ENCODE assay signal across 26 mouse cellular contexts in the genomic region with DNA sequence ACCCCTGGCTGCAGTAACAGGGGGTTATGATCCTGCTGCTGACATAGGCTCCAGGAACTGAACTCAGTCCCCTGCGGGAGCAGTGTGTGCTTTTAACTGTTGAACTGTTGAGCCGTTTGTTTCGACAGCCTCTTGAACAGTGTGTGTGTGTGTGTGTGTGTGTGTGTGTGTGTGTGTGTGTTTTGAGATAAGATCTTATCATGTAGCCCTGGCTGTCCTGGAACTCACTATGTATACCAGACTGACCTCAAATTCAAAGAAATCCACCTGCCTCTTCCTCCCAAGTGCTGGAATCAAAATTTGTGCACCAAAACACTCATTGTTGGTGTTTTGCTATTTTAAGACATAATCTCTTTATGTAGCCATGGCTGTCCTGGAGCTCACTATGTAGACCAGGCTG. TPM values are rescaled to one million over a fixed set of nuclear protein-coding genes. Genes with fewer than 3 reads are reported as not detected.
DNase-seq lines count a peak whose midpoint lies in the region; ATAC-seq and TF ChIP-seq lines count a peak whose summit lies in the region.
"Had no signal": no experiment of that assay in that cellular context is flagged by ENCODE, and none has a peak within 500 bp of the region (broad histone marks: within the 10 kb centered on the region; RNA-seq: fewer than 3 reads in every experiment).

No protein-coding gene starts in this region.

- H3K27me3 ChIP-seq in kidney, postnatal 0 days (ENCODE audit: insufficient read depth, low read length) = peaks cover 24% of the 10 kb centered on the region
- peaks cover 36% of the 10 kb centered on the region for H3K27me3 ChIP-seq in midbrain, embryonic 11.5 days (ENCODE audit: control insufficient read depth, insufficient read depth, low read length)
- peaks cover 47% of the 10 kb centered on the region for H3K27me3 ChIP-seq in midbrain, embryonic 13.5 days
- no peaks in the 10 kb centered on the region for H3K27me3 ChIP-seq in MEL (ENCODE audit: control insufficient read depth in 1 of 2, insufficient read depth in 2 of 2, low read length in 2 of 2)

- no peak for DNase-seq in kidney, postnatal 0 days (ENCODE audit: low spot score)
- DNase-seq in kidney, postnatal 14 days = no peak
- peak; percentile 71 for DNase-seq in midbrain, embryonic 11.5 days (ENCODE audit: low spot score, missing footprints)
- peak; percentile 53 for DNase-seq in MEL (ENCODE audit: low read depth, low spot score)
- DNase-seq in thymus, postnatal 0 days (ENCODE audit: low spot score) = no peak
- no peak for DNase-seq in lung, adult 2 months
- DNase-seq: adrenal gland, adult 2 months; cerebellum, adult 18-20 months; cerebellum, adult 9-10 months; cerebellum, postnatal 14 days; gastrocnemius, postnatal 10 days; gastrocnemius, postnatal 36 days; heart, adult 2 months; heart, postnatal 10 days; heart, postnatal 36 days had no signal

- no peak overlapping the region for H3K9ac ChIP-seq in kidney, postnatal 0 days (ENCODE audit: low read depth, low read length)
- H3K9ac ChIP-seq in midbrain, embryonic 11.5 days (ENCODE audit: low read length) = no peak overlapping the region
- no peak overlapping the region for H3K9ac ChIP-seq in midbrain, embryonic 13.5 days (replicated peaks)
- peak overlapping the region; percentile 2; the same call in 1 of the 2 replicates for H3K9ac ChIP-seq in MEL (ENCODE audit: control insufficient read depth, low read depth, low read length, poor library complexity, severe bottlenecking)
- H3K9ac ChIP-seq: forebrain, embryonic 13.5 days; heart, embryonic 15.5 days; hindbrain, embryonic 14.5 days had no signal

- no peaks in the 10 kb centered on the region for H3K9me3 ChIP-seq in kidney, postnatal 0 days (replicated peaks; ENCODE audit: low read length)
- H3K9me3 ChIP-seq in midbrain, embryonic 11.5 days (ENCODE audit: control insufficient read depth, low read length) = no peaks in the 10 kb centered on the region
- H3K9me3 ChIP-seq in midbrain, embryonic 13.5 days = no peaks in the 10 kb centered on the region
- H3K9me3 ChIP-seq in MEL (replicated peaks; ENCODE audit: insufficient read depth, low read length) = no peaks in the 10 kb centered on the region
- H3K9me3 ChIP-seq: forebrain, embryonic 10.5 days; forebrain, embryonic 13.5 days; heart, embryonic 15.5 days; hindbrain, embryonic 10.5 days had no signal

- no peaks in the 10 kb centered on the region for H3K36me3 ChIP-seq in kidney, postnatal 0 days (ENCODE audit: insufficient read depth, low read length)
- H3K36me3 ChIP-seq in midbrain, embryonic 11.5 days (ENCODE audit: control insufficient read depth, insufficient read depth, low read length) = no peaks in the 10 kb centered on the region
- no peaks in the 10 kb centered on the region for H3K36me3 ChIP-seq in midbrain, embryonic 13.5 days
- H3K36me3 ChIP-seq in MEL (ENCODE audit: control insufficient read depth in 1 of 2, insufficient read depth in 2 of 2, low read length in 2 of 2) = peaks cover 0 to 23% of the 10 kb centered on the region in 2 experiments; a peak in 2 of 4 replicates
- H3K36me3 ChIP-seq: forebrain, embryonic 10.5 days; heart, embryonic 15.5 days; hindbrain, embryonic 10.5 days had no signal

- peaks cover 14% of the 10 kb centered on the region for H3K4me1 ChIP-seq in kidney, postnatal 0 days (replicated peaks; ENCODE audit: insufficient read depth, low read length)
- peaks cover 8% of the 10 kb centered on the region for H3K4me1 ChIP-seq in midbrain, embryonic 11.5 days (ENCODE audit: control insufficient read depth, insufficient read depth, low read length)
- H3K4me1 ChIP-seq in midbrain, embryonic 13.5 days (replicated peaks) = peaks cover 14% of the 10 kb centered on the region
- H3K4me1 ChIP-seq in MEL (ENCODE audit: control insufficient read depth in 1 of 2, insufficient read depth in 2 of 2, low read length in 2 of 2) = peaks cover 24 to 40% of the 10 kb centered on the region in 2 experiments
- H3K4me1 ChIP-seq in lung, adult 2 months (ENCODE audit: control insufficient read depth, insufficient read depth, low read length) = peaks cover 11% of the 10 kb centered on the region

- WGBS in kidney, postnatal 0 days = 43% methylated on average over 3 of the region's 3 CpGs
- WGBS in midbrain, embryonic 11.5 days = 77% methylated on average over 3 of the region's 3 CpGs
- 76% methylated on average over 3 of the region's 3 CpGs for WGBS in midbrain, embryonic 13.5 days
- 16% methylated on average over 3 of the region's 3 CpGs for WGBS in lung, adult 2 months

- TF ChIP-seq CTCF in kidney, postnatal 0 days (IDR thresholded peaks at IDR 0.05; ENCODE audit: low read depth) = no peak
- TF ChIP-seq CTCF in MEL (IDR thresholded peaks at IDR 0.05 in 2 of 3, conservative IDR thresholded peaks at IDR 0.05 in 1 of 3; ENCODE audit: control insufficient read depth in 1 of 3, insufficient read depth in 1 of 3, low read depth in 2 of 3, low read length in 3 of 3, poor library complexity in 1 of 3, severe bottlenecking in 1 of 3) = no peak
- no peak for TF ChIP-seq CTCF in lung, adult 2 months (IDR thresholded peaks at IDR 0.05; ENCODE audit: insufficient read depth, low read length)

- no peak overlapping the region for H3K4me2 ChIP-seq in kidney, postnatal 0 days (ENCODE audit: low read length)
- H3K4me2 ChIP-seq in midbrain, embryonic 11.5 days = no peak overlapping the region
- no peak overlapping the region for H3K4me2 ChIP-seq in midbrain, embryonic 13.5 days (replicated peaks)
- H3K4me2 ChIP-seq: forebrain, embryonic 13.5 days; heart, embryonic 11.5 days; heart, embryonic 15.5 days; hindbrain, embryonic 14.5 days had no signal

- no peak for ATAC-seq in kidney, postnatal 0 days (replicated peaks; ENCODE audit: low FRiP score, low read depth)
- ATAC-seq in midbrain, embryonic 11.5 days (ENCODE audit: low FRiP score) = no peak
- no peak for ATAC-seq in midbrain, embryonic 13.5 days
- peak; percentile 5; the same call in 1 of the 2 replicates for ATAC-seq in megakaryocyte progenitor cell, adult 5-6 weeks (replicated peaks; ENCODE audit: poor library complexity)
- ATAC-seq: forebrain, embryonic 13.5 days; forebrain, embryonic 16.5 days; hindbrain, postnatal 0 days had no signal

- no peaks in the 10 kb centered on the region for H3K79me2 ChIP-seq in MEL (ENCODE audit: control insufficient read depth, insufficient read depth, low read length, poor library complexity)

- H3K4me3 ChIP-seq in kidney, postnatal 0 days (replicated peaks; ENCODE audit: low read depth, low read length) = no peak overlapping the region
- no peak overlapping the region for H3K4me3 ChIP-seq in midbrain, embryonic 11.5 days (ENCODE audit: low read depth, low read length)
- no peak overlapping the region for H3K4me3 ChIP-seq in midbrain, embryonic 13.5 days (replicated peaks)
- peak overlapping the region in 1 of 2 experiments; percentile 34; a peak in 2 of 4 replicates for H3K4me3 ChIP-seq in MEL (ENCODE audit: control insufficient read depth in 1 of 2, insufficient read depth in 1 of 2, low read depth in 2 of 2, low read length in 2 of 2)
- H3K4me3 ChIP-seq in lung, adult 2 months (replicated peaks; ENCODE audit: extremely low read depth, low read depth, low read length) = no peak overlapping the region
- H3K4me3 ChIP-seq: forebrain, embryonic 10.5 days; forebrain, embryonic 13.5 days; heart, adult 2 months; heart, embryonic 15.5 days; hindbrain, embryonic 10.5 days had no signal

- TF ChIP-seq RAD21 in MEL (IDR thresholded peaks at IDR 0.05; ENCODE audit: low read depth, low read length) = no peak

- no peak for TF ChIP-seq POLR2A in MEL (IDR thresholded peaks at IDR 0.05; ENCODE audit: control insufficient read depth in 1 of 2, insufficient read depth in 1 of 2, low read depth in 1 of 2, low read length in 2 of 2, poor library complexity in 1 of 2)
- no peak for TF ChIP-seq POLR2A in lung, adult 2 months (IDR thresholded peaks at IDR 0.05; ENCODE audit: borderline replicate concordance, extremely low read depth, low read depth, low read length)

- peak; percentile 29 to 47; a peak in 2 of 4 replicates for TF ChIP-seq EP300 in MEL (IDR thresholded peaks at IDR 0.05; ENCODE audit: low read depth in 1 of 2, low read length in 2 of 2)

- peak overlapping the region; percentile 25; the same call in 1 of the 2 replicates for H3K27ac ChIP-seq in kidney, postnatal 0 days
- H3K27ac ChIP-seq in midbrain, embryonic 11.5 days (ENCODE audit: low read depth, low read length) = no peak overlapping the region
- H3K27ac ChIP-seq in midbrain, embryonic 13.5 days = no peak overlapping the region
- peak overlapping the region; percentile 50 for H3K27ac ChIP-seq in MEL (ENCODE audit: control insufficient read depth, low read depth, low read length)
- H3K27ac ChIP-seq: forebrain, embryonic 10.5 days; forebrain, embryonic 13.5 days; heart, adult 2 months; heart, embryonic 15.5 days; hindbrain, embryonic 10.5 days; hindbrain, embryonic 14.5 days; hindbrain, postnatal 0 days had no signal

RNA-seq across cellular contexts. Expression of a gene that starts 2.5 kb away (rescaled TPM):
- 2.3 and 3.3 TPM in 2 replicates for polyA plus RNA-seq in kidney, postnatal 0 days (2015; fragmentation: Nextera tagmentation; extraction: Ambion mirVana)
- polyA plus RNA-seq in midbrain, embryonic 11.5 days (2014; fragmentation: Nextera tagmentation; extraction: Ambion mirVana) = 0.07 TPM in 1 of 2 replicates, not detected in the other
- 1.6 and 1.9 TPM in 2 replicates for polyA plus RNA-seq in midbrain, embryonic 13.5 days (2015; fragmentation: Nextera tagmentation; extraction: Ambion mirVana)
- 2.2 and 3.5 TPM in 2 replicates for total RNA-seq in MEL (2012; rRNA removed)
- 1 to 10 TPM in 1 of 2 experiments, not detected in 1; 4.5 TPM for polyA plus RNA-seq in MEL (2012; ENCODE audit: insufficient read depth in 1 of 2, insufficient read length in 2 of 2, low read depth in 1 of 2, low replicate concordance in 2 of 2, missing spikeins in 1 of 2)
- not detected in 2 replicates for total RNA-seq in megakaryocyte progenitor cell, adult 5-6 weeks (2015)
- not detected in 2 replicates for total RNA-seq in megakaryocyte progenitor cell, adult 5-6 weeks (2017)
- 0.22 and 0.31 TPM in 2 replicates for polyA plus RNA-seq in thymus, postnatal 0 days (2015; fragmentation: Nextera tagmentation; extraction: Ambion mirVana)
- polyA plus RNA-seq in lung, adult 2 months (2012; rRNA removed) = 1.3 and 1.7 TPM in 2 replicates
- total RNA-seq: granulocyte monocyte progenitor cell, adult 5-6 weeks had no signal

RNA-seq across cellular contexts. Expression of a gene that starts 12.5 kb away (rescaled TPM):
- 1,763 and 1,932 TPM in 2 replicates for polyA plus RNA-seq in kidney, postnatal 0 days (2015; fragmentation: Nextera tagmentation; extraction: Ambion mirVana)
- 1,312 and 1,403 TPM in 2 replicates for polyA plus RNA-seq in midbrain, embryonic 11.5 days (2014; fragmentation: Nextera tagmentation; extraction: Ambion mirVana)
- polyA plus RNA-seq in midbrain, embryonic 13.5 days (2015; fragmentation: Nextera tagmentation; extraction: Ambion mirVana) = 776 and 798 TPM in 2 replicates
- 2,918 and 3,113 TPM in 2 replicates for total RNA-seq in MEL (2012; rRNA removed)
- polyA plus RNA-seq in MEL (2012; ENCODE audit: insufficient read depth in 1 of 2, insufficient read length in 2 of 2, low read depth in 1 of 2, low replicate concordance in 2 of 2, missing spikeins in 1 of 2) = 1,000 to 10,000 TPM in 1 of 2 experiments, not detected in 1; 1,306 TPM
- total RNA-seq in megakaryocyte progenitor cell, adult 5-6 weeks (2015) = 1,201 and 1,251 TPM in 2 replicates
- total RNA-seq in megakaryocyte progenitor cell, adult 5-6 weeks (2017) = 3,072 and 3,507 TPM in 2 replicates
- polyA plus RNA-seq in thymus, postnatal 0 days (2015; fragmentation: Nextera tagmentation; extraction: Ambion mirVana) = 1,818 and 1,880 TPM in 2 replicates
- polyA plus RNA-seq in lung, adult 2 months (2012; rRNA removed) = 1,500 and 2,209 TPM in 2 replicates

RNA-seq across cellular contexts. Expression of a gene that starts 43.5 kb away (rescaled TPM):
- 12.0 and 13.9 TPM in 2 replicates for polyA plus RNA-seq in kidney, postnatal 0 days (2015; fragmentation: Nextera tagmentation; extraction: Ambion mirVana)
- 2.9 and 3.2 TPM in 2 replicates for polyA plus RNA-seq in midbrain, embryonic 11.5 days (2014; fragmentation: Nextera tagmentation; extraction: Ambion mirVana)
- 0.77 and 1.0 TPM in 2 replicates for polyA plus RNA-seq in midbrain, embryonic 13.5 days (2015; fragmentation: Nextera tagmentation; extraction: Ambion mirVana)
- total RNA-seq in MEL (2012; rRNA removed) = 0.15 TPM in 1 of 2 replicates, not detected in the other
- not detected for polyA plus RNA-seq in MEL (2012; ENCODE audit: insufficient read depth in 1 of 2, insufficient read length in 2 of 2, low read depth in 1 of 2, low replicate concordance in 2 of 2, missing spikeins in 1 of 2)
- total RNA-seq in megakaryocyte progenitor cell, adult 5-6 weeks (2015) = not detected in 2 replicates
- total RNA-seq in megakaryocyte progenitor cell, adult 5-6 weeks (2017) = not detected in 2 replicates
- polyA plus RNA-seq in thymus, postnatal 0 days (2015; fragmentation: Nextera tagmentation; extraction: Ambion mirVana) = 3.7 and 3.8 TPM in 2 replicates
- polyA plus RNA-seq in lung, adult 2 months (2012; rRNA removed) = 35.3 and 45.2 TPM in 2 replicates
- total RNA-seq: granulocyte monocyte progenitor cell, adult 5-6 weeks had no signal

RNA-seq across cellular contexts. Expression of a gene that starts 51.9 kb away (rescaled TPM):
- 49.6 and 54.0 TPM in 2 replicates for polyA plus RNA-seq in kidney, postnatal 0 days (2015; fragmentation: Nextera tagmentation; extraction: Ambion mirVana)
- polyA plus RNA-seq in midbrain, embryonic 11.5 days (2014; fragmentation: Nextera tagmentation; extraction: Ambion mirVana) = 35.9 TPM in 2 replicates
- 52.0 and 52.2 TPM in 2 replicates for polyA plus RNA-seq in midbrain, embryonic 13.5 days (2015; fragmentation: Nextera tagmentation; extraction: Ambion mirVana)
- 28.9 and 32.0 TPM in 2 replicates for total RNA-seq in MEL (2012; rRNA removed)
- 10 to 100 TPM in 1 of 2 experiments, not detected in 1; 36.0 TPM for polyA plus RNA-seq in MEL (2012; ENCODE audit: insufficient read depth in 1 of 2, insufficient read length in 2 of 2, low read depth in 1 of 2, low replicate concordance in 2 of 2, missing spikeins in 1 of 2)
- total RNA-seq in megakaryocyte progenitor cell, adult 5-6 weeks (2015) = 33.1 and 49.6 TPM in 2 replicates
- 61.1 and 74.1 TPM in 2 replicates for total RNA-seq in megakaryocyte progenitor cell, adult 5-6 weeks (2017)
- 48.2 and 49.5 TPM in 2 replicates for polyA plus RNA-seq in thymus, postnatal 0 days (2015; fragmentation: Nextera tagmentation; extraction: Ambion mirVana)
- polyA plus RNA-seq in lung, adult 2 months (2012; rRNA removed) = 71.1 and 85.5 TPM in 2 replicates

Comparison
In these comparisons a context has a peak if more than half of its experiments do, and no peak if none do; other contexts are left out.
1. DNase-seq: peak in midbrain, embryonic 11.5 days (single experiment) and MEL (single experiment); none in kidney, postnatal 0 days (single experiment), kidney, postnatal 14 days (single experiment), thymus, postnatal 0 days (single experiment) and lung, adult 2 months (single experiment).
2. H3K27ac ChIP-seq: peak in kidney, postnatal 0 days (single experiment) and MEL (single experiment); none in midbrain, embryonic 11.5 days (single experiment) and midbrain, embryonic 13.5 days (single experiment).